Mouse (Mus musculus) forelimb bud, embryonic 11.5 days (tissue): Measurements from ENCODE around the gene Dynlt1f.
"Not testable (repeated sequence)": the region's sequence is repeated elsewhere in the genome, so short reads cannot be mapped to it uniquely, and the experiment has no call there.

Source experiments
- DNase-seq: peaks from one replicate; pipeline ENCODE4 v3.0.0-alpha.2; 2012; ENCODE audit warnings: low read depth, low spot score

Gene Dynlt1f

GRCm38 (mm10) chr17:6624926-6625558 is 30.7 kb downstream of the Dynlt1f start:
- not testable (repeated sequence) for DNase-seq

GRCm38 (mm10) chr17:6621976-6622375 is 33.7 kb downstream of the Dynlt1f start:
- DNase-seq, result not testable (repeated sequence)

- not testable (repeated sequence) for DNase-seq
Measured at GRCm38 (mm10) chr17:6620730-6621451, 34.8 kb downstream of the Dynlt1f start.

GRCm38 (mm10) chr17:6620035-6620434 is 35.7 kb downstream of the Dynlt1f start:
- DNase-seq, result not testable (repeated sequence)

- DNase-seq, result not testable (repeated sequence)
Measured at GRCm38 (mm10) chr17:6619271-6619670, 36.4 kb downstream of the Dynlt1f start.

- not testable (repeated sequence) for DNase-seq
Measured at GRCm38 (mm10) chr17:6617689-6618400, 37.9 kb downstream of the Dynlt1f start.

- DNase-seq, result not testable (repeated sequence)
Measured at GRCm38 (mm10) chr17:6616731-6617130, 39.0 kb downstream of the Dynlt1f start.

- DNase-seq, result not testable (repeated sequence)
Measured at GRCm38 (mm10) chr17:6614316-6614715, 41.4 kb downstream of the Dynlt1f start.

- not testable (repeated sequence) for DNase-seq
Measured at GRCm38 (mm10) chr17:6613524-6613923, 42.2 kb downstream of the Dynlt1f start.

- DNase-seq, result not testable (repeated sequence)
Measured at GRCm38 (mm10) chr17:6605347-6605746, 50.4 kb downstream of the Dynlt1f start.

- not testable (repeated sequence) for DNase-seq
Measured at GRCm38 (mm10) chr17:6602205-6602604, 53.5 kb downstream of the Dynlt1f start.

- DNase-seq, result peak; percentile 51
Measured at GRCm38 (mm10) chr17:6601204-6601911, 54.3 kb downstream of the Dynlt1f start, which contains the start of gene Dynlt1c. Gene Dynlt1c, plus strand, starts transcription at chr17:6601671.

- DNase-seq, result not testable (repeated sequence)
Measured at GRCm38 (mm10) chr17:6600216-6600911, 55.3 kb downstream of the Dynlt1f start.

- DNase-seq, result not testable (repeated sequence)
Measured at GRCm38 (mm10) chr17:6598356-6598755, 57.3 kb downstream of the Dynlt1f start.
